ENCODE assay signal across 22 mouse cellular contexts in genomic region chr1:56955055-56955738, GRCm38 (mm10). TPM values are rescaled to one million over a fixed set of nuclear protein-coding genes. Genes with fewer than 3 reads are reported as not detected.
DNase-seq lines count a peak whose midpoint lies in the region; ATAC-seq and TF ChIP-seq lines count a peak whose summit lies in the region.
"Had no signal": no experiment of that assay in that cellular context is flagged by ENCODE, and none has a peak within 500 bp of the region (broad histone marks: within the 10 kb centered on the region; RNA-seq: fewer than 3 reads in every experiment).

No protein-coding gene starts in this region.

- H3K9me3 ChIP-seq in forebrain, postnatal 0 days (ENCODE audit: low read length): no peaks in the 10 kb centered on the region
- H3K9me3 ChIP-seq in forebrain, embryonic 13.5 days (replicated peaks): no peaks in the 10 kb centered on the region
- no peaks in the 10 kb centered on the region for H3K9me3 ChIP-seq in ES-E14 (ENCODE audit: control insufficient read depth, insufficient read depth, low read depth, low read length)
- no peaks in the 10 kb centered on the region for H3K9me3 ChIP-seq in liver, embryonic 12.5 days (replicated peaks)
- H3K9me3 ChIP-seq: midbrain, embryonic 10.5 days; neural tube, embryonic 12.5 days had no signal

- peak; percentile 17; the same call in 1 of the 2 replicates for ATAC-seq in forebrain, postnatal 0 days
- no peak for ATAC-seq in forebrain, embryonic 13.5 days
- peak; percentile 71 for ATAC-seq in granulocyte monocyte progenitor cell, adult 5-6 weeks (replicated peaks; ENCODE audit: poor library complexity, severe bottlenecking)
- no peak for ATAC-seq in liver, embryonic 12.5 days
- ATAC-seq: hindbrain, postnatal 0 days had no signal

- peak overlapping the region; percentile 31 for H3K9ac ChIP-seq in forebrain, postnatal 0 days
- H3K9ac ChIP-seq in forebrain, embryonic 13.5 days: no peak overlapping the region
- peak overlapping the region; percentile 14; the same call in 1 of the 2 replicates for H3K9ac ChIP-seq in ES-E14 (ENCODE audit: insufficient read depth, low read depth, low read length, poor library complexity, severe bottlenecking)
- H3K9ac ChIP-seq in liver, embryonic 12.5 days: no peak overlapping the region
- H3K9ac ChIP-seq: lung, embryonic 14.5 days; neural tube, embryonic 12.5 days had no signal

- in situ Hi-C loops in ES-E14 (cut with MboI; ENCODE audit: low sequenced_read_pairs in 2 of 2, unreplicated experiment in 2 of 2): no loop called here

- 61% methylated on average over 14 of the region's 14 CpGs for WGBS in forebrain, postnatal 0 days
- WGBS in forebrain, embryonic 13.5 days: 78% methylated on average over 14 of the region's 14 CpGs
- 51% methylated on average over 14 of the region's 14 CpGs for WGBS in liver, embryonic 12.5 days (ENCODE audit: insufficient replicate concordance)

- H3K27me3 ChIP-seq in forebrain, postnatal 0 days (ENCODE audit: insufficient read depth, low read length): no peaks in the 10 kb centered on the region
- H3K27me3 ChIP-seq in forebrain, embryonic 13.5 days: no peaks in the 10 kb centered on the region
- no peaks in the 10 kb centered on the region for H3K27me3 ChIP-seq in liver, embryonic 12.5 days (replicated peaks)
- H3K27me3 ChIP-seq: neural tube, embryonic 12.5 days had no signal

- H3K4me1 ChIP-seq in forebrain, postnatal 0 days (ENCODE audit: insufficient read depth): 0 out of 2 replicates have a peak, but pooled peaks cover 7% of the 10 kb centered on the region
- 0 out of 2 replicates have a peak, but pooled peaks cover 4% of the 10 kb centered on the region for H3K4me1 ChIP-seq in forebrain, embryonic 13.5 days
- H3K4me1 ChIP-seq in ES-E14 (ENCODE audit: control insufficient read depth in 2 of 2, insufficient read depth in 2 of 2, low read length in 2 of 2, poor library complexity in 1 of 2): peaks cover 0 to 12% of the 10 kb centered on the region in 2 experiments; a peak in 2 of 4 replicates
- H3K4me1 ChIP-seq in liver, embryonic 12.5 days: no peaks in the 10 kb centered on the region
- H3K4me1 ChIP-seq: neural tube, embryonic 12.5 days had no signal

- H3K4me3 ChIP-seq in forebrain, postnatal 0 days (ENCODE audit: low read depth, low read length): no peak overlapping the region
- no peak overlapping the region for H3K4me3 ChIP-seq in forebrain, embryonic 13.5 days
- 0 out of 4 replicates have a peak overlapping the region, but pooled peaks of 1 of the 2 experiments have one; percentile 13 for H3K4me3 ChIP-seq in ES-E14 (ENCODE audit: insufficient read depth in 1 of 2, low read depth in 1 of 2, low read length in 2 of 2, poor library complexity in 1 of 2, severe bottlenecking in 1 of 2)
- H3K4me3 ChIP-seq in liver, embryonic 12.5 days: no peak overlapping the region
- H3K4me3 ChIP-seq: erythroblast, embryonic 14.5 days; midbrain, embryonic 10.5 days; neural tube, embryonic 12.5 days had no signal

- no peak for TF ChIP-seq CTCF in forebrain, postnatal 0 days (IDR thresholded peaks at IDR 0.05; ENCODE audit: low read depth)

- no peak overlapping the region; the same call in 1 of the 2 replicates for H3K27ac ChIP-seq in forebrain, postnatal 0 days (ENCODE audit: low read depth, low read length)
- no peak overlapping the region for H3K27ac ChIP-seq in forebrain, embryonic 13.5 days
- no peak overlapping the region for H3K27ac ChIP-seq in ES-E14 (ENCODE audit: insufficient read depth, low read depth, low read length, poor library complexity, severe bottlenecking)
- no peak overlapping the region for H3K27ac ChIP-seq in liver, embryonic 12.5 days
- H3K27ac ChIP-seq: hindbrain, postnatal 0 days; midbrain, embryonic 10.5 days; neural tube, embryonic 12.5 days had no signal

- DNase-seq in forebrain, postnatal 0 days: no peak
- DNase-seq in 416B (ENCODE audit: low read depth) (peak; percentile 52), ES-E14 (ENCODE audit: low read depth, low spot score) (no peak)
- DNase-seq in ovary, postnatal 36 days (ENCODE audit: low spot score): no peak
- DNase-seq: adrenal gland, postnatal 36 days; B cell, adult 2 months; cerebellum, adult 11-12 months; embryo, embryonic 11 days; kidney, adult 11 months; kidney, postnatal 14 days; lung, embryonic 14.5 days; lung, postnatal 4 days; right cerebral cortex, adult 18-20 months; thymus, postnatal 25 days had no signal

- H3K4me2 ChIP-seq in forebrain, postnatal 0 days (ENCODE audit: low read depth): peak overlapping the region; percentile 25
- H3K4me2 ChIP-seq in forebrain, embryonic 13.5 days: no peak overlapping the region
- no peak overlapping the region for H3K4me2 ChIP-seq in liver, embryonic 12.5 days
- H3K4me2 ChIP-seq: liver, embryonic 11.5 days; lung, embryonic 14.5 days; neural tube, embryonic 12.5 days had no signal

- H3K36me3 ChIP-seq in forebrain, postnatal 0 days (ENCODE audit: insufficient read depth): no peaks in the 10 kb centered on the region; the same call in none of the 2 replicates
- H3K36me3 ChIP-seq in forebrain, embryonic 13.5 days (ENCODE audit: poor library complexity, severe bottlenecking): no peaks in the 10 kb centered on the region
- H3K36me3 ChIP-seq in ES-E14 (ENCODE audit: control insufficient read depth, insufficient read depth, low read length, poor library complexity, severe bottlenecking): no peaks in the 10 kb centered on the region
- H3K36me3 ChIP-seq in liver, embryonic 12.5 days: no peaks in the 10 kb centered on the region
- H3K36me3 ChIP-seq: midbrain, embryonic 10.5 days; neural tube, embryonic 12.5 days had no signal

TF ChIP-seq in ES-E14, 5 proteins besides CTCF, POLR2A, EP300 and RAD21:
- TF ChIP-seq ZC3H11A (IDR thresholded peaks at IDR 0.05; ENCODE audit: borderline replicate concordance, low read depth, low read length) (no peak), CHD2 (IDR thresholded peaks at IDR 0.05; ENCODE audit: low read depth, low read length) (no peak), ZNF384 (IDR thresholded peaks at IDR 0.05; ENCODE audit: low read depth, low read length) (no peak), HCFC1 (IDR thresholded peaks at IDR 0.05; ENCODE audit: borderline replicate concordance, insufficient read depth, low read length) (no peak), MAFK (IDR thresholded peaks at IDR 0.05; ENCODE audit: insufficient read depth, low read depth, low read length) (no peak)

RNA-seq across cellular contexts. Expression of gene Satb2, which starts 23.3 kb away (rescaled TPM):
- total RNA-seq in forebrain, postnatal 0 days (2014; rRNA removed): 57.1 and 106 TPM in 2 replicates
- 21.7 and 43.1 TPM in 2 replicates for polyA plus RNA-seq in forebrain, postnatal 0 days (2015; fragmentation: Nextera tagmentation; extraction: Ambion mirVana)
- polyA plus RNA-seq in forebrain, embryonic 13.5 days (2015; fragmentation: Nextera tagmentation; extraction: Ambion mirVana): 5.5 and 10.2 TPM in 2 replicates
- total RNA-seq in ES-E14 (2012; rRNA removed): 1.1 and 2.8 TPM in 2 replicates
- 1.0 and 1.9 TPM in 2 replicates for total RNA-seq in granulocyte monocyte progenitor cell, adult 5-6 weeks (2014; fragmentation: Nextera tagmentation)
- 0.56 and 7.2 TPM in 2 replicates for total RNA-seq in granulocyte monocyte progenitor cell, adult 5-6 weeks (2017)
- polyA plus RNA-seq in liver, embryonic 12.5 days (2016; fragmentation: Nextera tagmentation; extraction: Ambion mirVana): 0.02 and 0.05 TPM in 2 replicates
- polyA plus RNA-seq: erythroblast, embryonic 14.5 days had no signal

Comparison
In these comparisons a context has a peak if more than half of its experiments do, and no peak if none do; other contexts are left out.
1. ATAC-seq: peak in forebrain, postnatal 0 days (single experiment) and granulocyte monocyte progenitor cell, adult 5-6 weeks (single experiment); none in forebrain, embryonic 13.5 days (single experiment) and liver, embryonic 12.5 days (single experiment).
2. H3K9ac ChIP-seq: peak in forebrain, postnatal 0 days (single experiment) and ES-E14 (single experiment); none in forebrain, embryonic 13.5 days (single experiment) and liver, embryonic 12.5 days (single experiment).